Comparison of ENCODE assay signal across 16 mouse cellular contexts in genomic region chr6:97291159-97291908, GRCm38 (mm10). TPM values are rescaled to one million over a fixed set of nuclear protein-coding genes. Genes with fewer than 3 reads are reported as not detected.
A peak's percentile ranks its signal among the peaks of the same experiment; 100 is the strongest.
DNase-seq lines count a peak whose midpoint lies in the region; ATAC-seq and TF ChIP-seq lines count a peak whose summit lies in the region.
"Had no signal": no experiment of that assay in that cellular context is flagged by ENCODE, and none has a peak within 500 bp of the region (broad histone marks: within the 10 kb centered on the region; RNA-seq: fewer than 3 reads in every experiment).

No protein-coding gene starts in this region.

- H3K4me3 ChIP-seq in heart, embryonic 12.5 days: no peak overlapping the region
- no peak overlapping the region for H3K4me3 ChIP-seq in heart, embryonic 11.5 days (ENCODE audit: low read depth, low read length)
- no peak overlapping the region for H3K4me3 ChIP-seq in liver, adult 2 months (ENCODE audit: insufficient read depth, low read depth, low read length)
- H3K4me3 ChIP-seq in liver, embryonic 11.5 days (ENCODE audit: low read depth, low read length): no peak overlapping the region
- no peak overlapping the region for H3K4me3 ChIP-seq in forebrain, embryonic 14.5 days (ENCODE audit: low read depth, low read length)
- H3K4me3 ChIP-seq in liver, embryonic 16.5 days (ENCODE audit: low read depth, low read length): no peak overlapping the region
- H3K4me3 ChIP-seq: embryonic facial prominence, embryonic 13.5 days; hindbrain, embryonic 15.5 days; midbrain, embryonic 12.5 days; neural tube, embryonic 12.5 days had no signal

- TF ChIP-seq CTCF in liver, adult 2 months (IDR thresholded peaks at IDR 0.05; ENCODE audit: low read depth, low read length): no peak

- no peaks in the 10 kb centered on the region for H3K27me3 ChIP-seq in heart, embryonic 12.5 days (replicated peaks)
- H3K27me3 ChIP-seq in heart, embryonic 11.5 days (ENCODE audit: control insufficient read depth, insufficient read depth, low read length): no peaks in the 10 kb centered on the region
- no peaks in the 10 kb centered on the region for H3K27me3 ChIP-seq in liver, adult 2 months (ENCODE audit: control insufficient read depth, insufficient read depth, low read length)
- no peaks in the 10 kb centered on the region for H3K27me3 ChIP-seq in liver, embryonic 11.5 days (replicated peaks; ENCODE audit: control insufficient read depth, insufficient read depth, low read length)
- no peaks in the 10 kb centered on the region for H3K27me3 ChIP-seq in forebrain, embryonic 14.5 days (replicated peaks; ENCODE audit: control insufficient read depth, insufficient read depth, low read length)
- H3K27me3 ChIP-seq in liver, embryonic 16.5 days (ENCODE audit: control insufficient read depth, insufficient read depth, low read depth, low read length): no peaks in the 10 kb centered on the region
- H3K27me3 ChIP-seq: hindbrain, embryonic 15.5 days; midbrain, embryonic 12.5 days; neural tube, embryonic 12.5 days had no signal

- peaks cover 31% of the 10 kb centered on the region for H3K4me1 ChIP-seq in heart, embryonic 12.5 days (replicated peaks)
- H3K4me1 ChIP-seq in heart, embryonic 11.5 days (ENCODE audit: control insufficient read depth, insufficient read depth, low read length): peaks cover 12% of the 10 kb centered on the region; the same call in 1 of the 2 replicates
- H3K4me1 ChIP-seq in liver, adult 2 months (ENCODE audit: control insufficient read depth, insufficient read depth, low read length): peaks cover 47% of the 10 kb centered on the region
- H3K4me1 ChIP-seq in liver, embryonic 11.5 days (replicated peaks; ENCODE audit: control insufficient read depth, insufficient read depth, low read length): peaks cover 14% of the 10 kb centered on the region; the same call in 1 of the 2 replicates
- H3K4me1 ChIP-seq in forebrain, embryonic 14.5 days (ENCODE audit: control insufficient read depth, insufficient read depth, low read length): peaks cover 7% of the 10 kb centered on the region
- peaks cover 3% of the 10 kb centered on the region; the same call in 1 of the 2 replicates for H3K4me1 ChIP-seq in liver, embryonic 16.5 days (ENCODE audit: control insufficient read depth, low read depth, low read length)
- H3K4me1 ChIP-seq: hindbrain, embryonic 15.5 days had no signal

- H3K27ac ChIP-seq in heart, embryonic 12.5 days (ENCODE audit: poor library complexity, severe bottlenecking): peak overlapping the region; percentile 36; the same call in 1 of the 2 replicates
- H3K27ac ChIP-seq in heart, embryonic 11.5 days (ENCODE audit: low read depth, low read length): no peak overlapping the region
- H3K27ac ChIP-seq in liver, adult 2 months (replicated peaks; ENCODE audit: insufficient read depth, low read depth, low read length): peak overlapping the region; percentile 88
- no peak overlapping the region for H3K27ac ChIP-seq in liver, embryonic 11.5 days (ENCODE audit: low read depth, low read length)
- H3K27ac ChIP-seq in forebrain, embryonic 14.5 days (ENCODE audit: low read depth, low read length): no peak overlapping the region
- peak overlapping the region; percentile 8; the same call in 1 of the 2 replicates for H3K27ac ChIP-seq in liver, embryonic 16.5 days (ENCODE audit: low read length)
- H3K27ac ChIP-seq: embryonic facial prominence, embryonic 13.5 days; hindbrain, embryonic 15.5 days; midbrain, embryonic 12.5 days; neural tube, embryonic 12.5 days had no signal

- no peak for TF ChIP-seq POLR2A in liver, adult 2 months (IDR thresholded peaks at IDR 0.05; ENCODE audit: extremely low read depth, insufficient read depth, low read length)

- no peak for ATAC-seq in heart, embryonic 12.5 days (ENCODE audit: insufficient number of reproducible peaks, low FRiP score)
- ATAC-seq in heart, embryonic 11.5 days (replicated peaks; ENCODE audit: insufficient number of reproducible peaks, low FRiP score, low TSS enrichment): no peak
- ATAC-seq in liver, embryonic 11.5 days (replicated peaks; ENCODE audit: low FRiP score): no peak
- ATAC-seq in forebrain, embryonic 14.5 days: peak; percentile 52; the same call in 1 of the 2 replicates
- peak; percentile 65; the same call in 1 of the 2 replicates for ATAC-seq in liver, embryonic 16.5 days (ENCODE audit: low read depth)

- peaks cover 40% of the 10 kb centered on the region for H3K36me3 ChIP-seq in heart, embryonic 12.5 days
- peaks cover 18% of the 10 kb centered on the region for H3K36me3 ChIP-seq in heart, embryonic 11.5 days (ENCODE audit: control insufficient read depth, insufficient read depth, low read length)
- peaks cover 69% of the 10 kb centered on the region for H3K36me3 ChIP-seq in liver, adult 2 months (ENCODE audit: control insufficient read depth, insufficient read depth, low read length)
- peaks cover 6% of the 10 kb centered on the region; the same call in 1 of the 2 replicates for H3K36me3 ChIP-seq in liver, embryonic 11.5 days (ENCODE audit: control insufficient read depth, insufficient read depth, low read length)
- peaks cover 56% of the 10 kb centered on the region for H3K36me3 ChIP-seq in forebrain, embryonic 14.5 days (ENCODE audit: control insufficient read depth, insufficient read depth, low read length)
- H3K36me3 ChIP-seq in liver, embryonic 16.5 days (ENCODE audit: control insufficient read depth, insufficient read depth): no peaks in the 10 kb centered on the region; the same call in 1 of the 2 replicates

- peak; percentile 99 for DNase-seq in liver, adult 2 months (ENCODE audit: extremely low read depth, low read depth, low spot score)
- no peak for DNase-seq in liver, embryonic 11.5 days (ENCODE audit: low spot score)
- DNase-seq in forebrain, embryonic 14.5 days (ENCODE audit: low spot score): peak; percentile 56
- DNase-seq in thymus, postnatal 25 days: no peak
- DNase-seq: adrenal gland, postnatal 14 days; cerebellum, adult 9-10 months; kidney, postnatal 36 days; right cerebral cortex, adult 18-20 months had no signal

- H3K9me3 ChIP-seq in heart, embryonic 12.5 days (replicated peaks): no peaks in the 10 kb centered on the region
- no peaks in the 10 kb centered on the region for H3K9me3 ChIP-seq in heart, embryonic 11.5 days (replicated peaks; ENCODE audit: control insufficient read depth, low read length)
- no peaks in the 10 kb centered on the region for H3K9me3 ChIP-seq in liver, embryonic 11.5 days (ENCODE audit: control insufficient read depth, low read length)
- H3K9me3 ChIP-seq in forebrain, embryonic 14.5 days (replicated peaks; ENCODE audit: control insufficient read depth, low read length): no peaks in the 10 kb centered on the region
- H3K9me3 ChIP-seq in liver, embryonic 16.5 days (replicated peaks; ENCODE audit: control insufficient read depth, low read length): no peaks in the 10 kb centered on the region
- H3K9me3 ChIP-seq: embryonic facial prominence, embryonic 13.5 days; hindbrain, embryonic 15.5 days; midbrain, embryonic 12.5 days; neural tube, embryonic 12.5 days had no signal

- 61% methylated on average over 21 of the region's 21 CpGs for WGBS in heart, embryonic 12.5 days
- WGBS in heart, embryonic 11.5 days (ENCODE audit: insufficient replicate concordance): 65% methylated on average over 21 of the region's 21 CpGs
- 35% methylated on average over 21 of the region's 21 CpGs for WGBS in liver, adult 2 months
- 64% methylated on average over 21 of the region's 21 CpGs for WGBS in liver, embryonic 11.5 days
- WGBS in forebrain, embryonic 14.5 days: 36% methylated on average over 21 of the region's 21 CpGs
- WGBS in liver, embryonic 16.5 days (ENCODE audit: insufficient replicate concordance): 39% methylated on average over 21 of the region's 21 CpGs

- H3K79me2 ChIP-seq in liver, adult 2 months (ENCODE audit: control insufficient read depth, insufficient read depth, low read length): peaks cover 7% of the 10 kb centered on the region

- no peak overlapping the region for H3K4me2 ChIP-seq in heart, embryonic 12.5 days
- H3K4me2 ChIP-seq in heart, embryonic 11.5 days: no peak overlapping the region
- no peak overlapping the region for H3K4me2 ChIP-seq in liver, embryonic 11.5 days
- H3K4me2 ChIP-seq in forebrain, embryonic 14.5 days (ENCODE audit: low read length): no peak overlapping the region
- H3K4me2 ChIP-seq in liver, embryonic 16.5 days (ENCODE audit: low read depth, low read length): no peak overlapping the region
- H3K4me2 ChIP-seq: embryonic facial prominence, embryonic 13.5 days; hindbrain, embryonic 15.5 days; midbrain, embryonic 12.5 days; neural tube, embryonic 12.5 days had no signal

- H3K9ac ChIP-seq in heart, embryonic 12.5 days: no peak overlapping the region
- H3K9ac ChIP-seq in heart, embryonic 11.5 days (ENCODE audit: low read depth, low read length): no peak overlapping the region
- peak overlapping the region; percentile 33 for H3K9ac ChIP-seq in liver, adult 2 months (ENCODE audit: low read depth, low read length)
- H3K9ac ChIP-seq in liver, embryonic 11.5 days (ENCODE audit: low read depth, low read length): no peak overlapping the region
- H3K9ac ChIP-seq in forebrain, embryonic 14.5 days (ENCODE audit: low read length): no peak overlapping the region
- H3K9ac ChIP-seq in liver, embryonic 16.5 days (ENCODE audit: low read depth, low read length): no peak overlapping the region
- H3K9ac ChIP-seq: embryonic facial prominence, embryonic 13.5 days; hindbrain, embryonic 15.5 days; midbrain, embryonic 12.5 days; neural tube, embryonic 12.5 days had no signal

RNA-seq across cellular contexts. Expression of gene Lmod3, which starts 38.8 kb away (rescaled TPM):
- 18.0 and 18.7 TPM in 2 replicates for polyA plus RNA-seq in heart, embryonic 12.5 days (2016; fragmentation: Nextera tagmentation; extraction: Ambion mirVana)
- 19.0 and 19.3 TPM in 2 replicates for polyA plus RNA-seq in heart, embryonic 11.5 days (2014; fragmentation: Nextera tagmentation; extraction: Ambion mirVana)
- 0.27 and 0.28 TPM in 2 replicates for total RNA-seq in liver, adult 2 months (2014; rRNA removed)
- polyA plus RNA-seq in liver, adult 2 months (2012; rRNA removed): 0.04 and 0.07 TPM in 2 replicates
- 0.08 TPM in 1 of 2 replicates, not detected in the other for polyA plus RNA-seq in liver, embryonic 11.5 days (2014; fragmentation: Nextera tagmentation; extraction: Ambion mirVana)
- not detected in 2 replicates for polyA plus RNA-seq in forebrain, embryonic 14.5 days (2014; fragmentation: Nextera tagmentation; extraction: Ambion mirVana)
- polyA plus RNA-seq in liver, embryonic 16.5 days (2015; fragmentation: Nextera tagmentation; extraction: Ambion mirVana): 0.20 and 0.81 TPM in 2 replicates
- total RNA-seq: adrenal gland, postnatal 14 days had no signal
- polyA plus RNA-seq: hindbrain, embryonic 15.5 days; midbrain, embryonic 12.5 days; stomach, embryonic 14.5 days had no signal

Comparison
In these comparisons a context has a peak if more than half of its experiments do, and no peak if none do; other contexts are left out.
1. ATAC-seq: peak in forebrain, embryonic 14.5 days (single experiment) and liver, embryonic 16.5 days (single experiment); none in heart, embryonic 12.5 days (single experiment), heart, embryonic 11.5 days (single experiment) and liver, embryonic 11.5 days (single experiment).
2. H3K27ac ChIP-seq: peak in heart, embryonic 12.5 days (single experiment), liver, adult 2 months (single experiment) and liver, embryonic 16.5 days (single experiment); none in heart, embryonic 11.5 days (single experiment), liver, embryonic 11.5 days (single experiment) and forebrain, embryonic 14.5 days (single experiment).
3. DNase-seq: peak in liver, adult 2 months (single experiment) and forebrain, embryonic 14.5 days (single experiment); none in liver, embryonic 11.5 days (single experiment) and thymus, postnatal 25 days (single experiment).
4. RNA of gene Lmod3, which starts 38.8 kb away (polyA plus RNA-seq): 19.0 to 19.3 TPM in heart, embryonic 11.5 days and 18.0 to 18.7 TPM in heart, embryonic 12.5 days; 0.20 to 0.81 TPM in liver, embryonic 16.5 days, 0.04 to 0.07 TPM in liver, adult 2 months, 0.08 TPM in liver, embryonic 11.5 days and not detected in forebrain, embryonic 14.5 days; every median in the first group is over 10 times any median in the second.